Mouse (Mus musculus) ovary, postnatal 36 days (tissue): ENCODE data around the gene Speer4d.
"Not testable (repeated sequence)": the region's sequence is repeated elsewhere in the genome, so short reads cannot be mapped to it uniquely, and the experiment has no call there.

ENCODE experiments used
- DNase-seq: peaks from one replicate; pipeline ENCODE4 v3.0.0; 2022; ENCODE audit warnings: low spot score, mixed read lengths

Speer4d gene

GRCm38 (mm10) chr5:15670789-15671188 is 51.9 kb downstream of the Speer4d start:
- not testable (repeated sequence) for DNase-seq
